Mouse (Mus musculus) thymus, adult 18-20 months (tissue): ENCODE results near the gene Hmg20a.

Experiments
- DNase-seq, 2 experiments: peaks; one replicate each; pipeline ENCODE4 v3.0.0; 2022; ENCODE audit warnings: mixed read lengths in 2 of 2

Gene Hmg20a

GRCm38 (mm10) chr9:56451570-56451969 lies 33.2 kb downstream of the Hmg20a start:
- no peak for DNase-seq

GRCm38 (mm10) chr9:56453038-56453815 lies 34.8 kb downstream of the Hmg20a start:
- DNase-seq: no peak

- DNase-seq: peak in 1 of 2 experiments; percentile 19
These were observed 38.0 kb downstream of the Hmg20a start for GRCm38 (mm10) chr9:56456426-56456825.

GRCm38 (mm10) chr9:56460987-56461386 lies 42.6 kb downstream of the Hmg20a start:
- DNase-seq: no peak

- DNase-seq: no peak
These were observed 44.2 kb downstream of the Hmg20a start for GRCm38 (mm10) chr9:56462606-56463005.

GRCm38 (mm10) chr9:56463046-56463445 lies 44.6 kb downstream of the Hmg20a start:
- DNase-seq: no peak

GRCm38 (mm10) chr9:56463686-56464515 lies 45.5 kb downstream of the Hmg20a start:
- DNase-seq: no peak

- peak; percentile 45 to 69 for DNase-seq
These were observed 46.6 kb downstream of the Hmg20a start for GRCm38 (mm10) chr9:56464863-56465654.

GRCm38 (mm10) chr9:56466251-56466650 lies 47.8 kb downstream of the Hmg20a start:
- DNase-seq: peak in 1 of 2 experiments; percentile 10

GRCm38 (mm10) chr9:56469656-56470055 lies 51.2 kb downstream of the Hmg20a start:
- DNase-seq: no peak

- DNase-seq: no peak
These were observed 51.9 kb downstream of the Hmg20a start for GRCm38 (mm10) chr9:56470291-56470690.

- DNase-seq: no peak
These were observed 60.7 kb downstream of the Hmg20a start for GRCm38 (mm10) chr9:56478975-56479647.

GRCm38 (mm10) chr9:56482623-56483022 lies 64.2 kb downstream of the Hmg20a start:
- no peak for DNase-seq

GRCm38 (mm10) chr9:56485423-56485822 lies 67.0 kb downstream of the Hmg20a start:
- no peak for DNase-seq

GRCm38 (mm10) chr9:56486158-56486557 lies 67.7 kb downstream of the Hmg20a start:
- no peak for DNase-seq

- no peak for DNase-seq
These were observed 69.2 kb downstream of the Hmg20a start for GRCm38 (mm10) chr9:56487651-56488050.

GRCm38 (mm10) chr9:56492391-56492790 lies 74.0 kb downstream of the Hmg20a start:
- DNase-seq: no peak

GRCm38 (mm10) chr9:56492916-56493315 lies 74.5 kb downstream of the Hmg20a start:
- DNase-seq: no peak

GRCm38 (mm10) chr9:56495088-56495487 lies 76.7 kb downstream of the Hmg20a start:
- DNase-seq: no peak

GRCm38 (mm10) chr9:56495795-56496232 lies 77.4 kb downstream of the Hmg20a start:
- DNase-seq: no peak

GRCm38 (mm10) chr9:56496567-56496966 lies 78.2 kb downstream of the Hmg20a start:
- no peak for DNase-seq

- no peak for DNase-seq
These were observed 78.9 kb downstream of the Hmg20a start for GRCm38 (mm10) chr9:56497181-56497864.
